Mouse (Mus musculus): ENCODE measurements at regions not wholly inside any gene's neighbourhood (a gene's known extent, or its start where the extent isn't known, plus 50 kb on each side); places are given as distances from the start of the nearest gene placed in this dataset.

DNA sequence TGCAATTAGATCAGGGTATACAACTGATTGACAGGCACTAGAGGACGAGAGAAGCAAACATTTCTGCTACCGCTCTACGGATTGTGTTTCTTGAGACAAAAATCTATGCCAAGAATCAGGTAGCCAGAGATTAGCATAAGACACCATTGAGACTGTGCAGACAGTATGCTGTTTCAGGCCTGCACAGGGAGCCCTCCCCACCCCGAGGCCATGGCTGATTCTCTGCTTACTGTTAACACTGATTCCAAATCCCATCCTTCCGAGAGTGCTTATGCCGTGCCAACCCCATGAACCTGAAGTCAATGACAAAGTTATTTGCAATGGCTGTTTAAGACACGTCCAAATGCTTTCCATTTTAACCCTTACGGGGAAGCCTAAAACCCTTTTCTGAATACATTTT is 78.8 kb downstream of the Rps12 start:
- H3K4me3 ChIP-seq (ENCODE audit: low read depth, low read length): no peak overlapping the region
- no peak overlapping the region for H3K4me2 ChIP-seq (ENCODE audit: low read depth, severe bottlenecking)
- H3K36me3 ChIP-seq (ENCODE audit: control insufficient read depth, insufficient read depth, low read length): no peaks in the 10 kb centered on the region
- no peak for DNase-seq (ENCODE audit: low spot score)
- no peak overlapping the region for H3K9ac ChIP-seq (ENCODE audit: low read length)
- no peaks in the 10 kb centered on the region for H3K9me3 ChIP-seq (ENCODE audit: control insufficient read depth, low read length)
- H3K27me3 ChIP-seq (ENCODE audit: control insufficient read depth, insufficient read depth, low read length): no peaks in the 10 kb centered on the region
- peaks cover 16% of the 10 kb centered on the region; the same call in 1 of the 2 replicates for H3K4me1 ChIP-seq (ENCODE audit: control insufficient read depth, insufficient read depth, low read length)
- 89% methylated on average over 8 of the region's 8 CpGs for WGBS
- no peak overlapping the region for H3K27ac ChIP-seq (replicated peaks; ENCODE audit: low read depth, low read length)
- ATAC-seq (ENCODE audit: insufficient number of reproducible peaks, low FRiP score, low TSS enrichment, low read depth): no peak

DNA sequence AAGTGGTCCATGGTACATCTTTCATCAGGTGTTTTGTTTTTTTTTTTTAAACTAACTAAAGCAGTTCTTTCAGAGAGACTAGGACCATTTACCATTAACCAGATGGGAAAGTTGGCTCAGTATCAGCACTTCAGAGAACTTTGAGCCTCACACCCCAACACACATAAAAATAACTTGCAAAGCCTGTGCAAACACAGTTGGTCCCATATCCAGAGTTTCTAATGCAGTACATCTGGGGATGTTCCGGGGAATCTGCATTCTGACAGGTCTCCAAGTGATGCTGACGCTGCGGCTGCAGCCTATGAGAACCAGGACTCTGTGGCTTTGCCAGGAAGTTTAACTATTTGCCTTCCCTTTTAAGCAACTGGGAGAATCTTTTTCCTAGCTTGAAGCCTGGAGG is 79.9 kb downstream of the Rps12 start:
- H3K4me2 ChIP-seq (ENCODE audit: low read depth, severe bottlenecking): no peak overlapping the region
- H3K9ac ChIP-seq (ENCODE audit: low read length): no peak overlapping the region
- H3K4me1 ChIP-seq (ENCODE audit: control insufficient read depth, insufficient read depth, low read length): peaks cover 10% of the 10 kb centered on the region; the same call in 1 of the 2 replicates
- 63% methylated on average over 3 of the region's 3 CpGs for WGBS
- ATAC-seq (ENCODE audit: insufficient number of reproducible peaks, low FRiP score, low TSS enrichment, low read depth) (no peak), DNase-seq (ENCODE audit: low spot score) (no peak)
- H3K27ac ChIP-seq (replicated peaks; ENCODE audit: low read depth, low read length): no peak overlapping the region
- H3K36me3 ChIP-seq (ENCODE audit: control insufficient read depth, insufficient read depth, low read length): no peaks in the 10 kb centered on the region
- H3K9me3 ChIP-seq (ENCODE audit: control insufficient read depth, low read length): no peaks in the 10 kb centered on the region
- H3K4me3 ChIP-seq (ENCODE audit: low read depth, low read length): no peak overlapping the region
- H3K27me3 ChIP-seq (ENCODE audit: control insufficient read depth, insufficient read depth, low read length): no peaks in the 10 kb centered on the region

DNA sequence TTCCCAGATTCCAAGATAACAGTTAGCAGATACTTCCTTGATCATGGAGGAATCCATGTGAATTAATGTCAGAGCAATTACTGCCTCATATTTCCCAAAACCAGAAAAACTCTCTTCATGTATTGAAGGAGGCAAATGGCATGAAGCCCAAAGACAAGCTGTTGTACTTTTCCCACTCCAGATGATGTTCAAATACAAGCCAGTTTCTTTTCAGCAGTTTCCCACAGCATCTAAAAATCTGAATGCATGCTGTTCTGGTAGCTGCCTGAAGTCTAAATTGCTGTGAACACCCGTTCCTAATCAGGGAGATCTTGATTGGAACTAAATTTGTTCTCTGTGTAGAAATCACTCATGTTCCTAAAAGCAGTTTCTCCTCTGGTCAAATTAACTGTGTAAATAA is 83.0 kb downstream of the Rps12 start:
- 49% methylated on average over 1 of the region's 1 CpGs for WGBS
- no peak overlapping the region for H3K27ac ChIP-seq (replicated peaks; ENCODE audit: low read depth, low read length)
- DNase-seq (ENCODE audit: low spot score): no peak
- no peaks in the 10 kb centered on the region for H3K27me3 ChIP-seq (ENCODE audit: control insufficient read depth, insufficient read depth, low read length)
- H3K4me3 ChIP-seq (ENCODE audit: low read depth, low read length): no peak overlapping the region
- no peak overlapping the region for H3K4me2 ChIP-seq (ENCODE audit: low read depth, severe bottlenecking)
- no peaks in the 10 kb centered on the region for H3K36me3 ChIP-seq (ENCODE audit: control insufficient read depth, insufficient read depth, low read length)
- H3K9me3 ChIP-seq (ENCODE audit: control insufficient read depth, low read length): no peaks in the 10 kb centered on the region
- H3K9ac ChIP-seq (ENCODE audit: low read length): no peak overlapping the region
- ATAC-seq (ENCODE audit: insufficient number of reproducible peaks, low FRiP score, low TSS enrichment, low read depth): no peak
- H3K4me1 ChIP-seq (ENCODE audit: control insufficient read depth, insufficient read depth, low read length): no peaks in the 10 kb centered on the region

DNA sequence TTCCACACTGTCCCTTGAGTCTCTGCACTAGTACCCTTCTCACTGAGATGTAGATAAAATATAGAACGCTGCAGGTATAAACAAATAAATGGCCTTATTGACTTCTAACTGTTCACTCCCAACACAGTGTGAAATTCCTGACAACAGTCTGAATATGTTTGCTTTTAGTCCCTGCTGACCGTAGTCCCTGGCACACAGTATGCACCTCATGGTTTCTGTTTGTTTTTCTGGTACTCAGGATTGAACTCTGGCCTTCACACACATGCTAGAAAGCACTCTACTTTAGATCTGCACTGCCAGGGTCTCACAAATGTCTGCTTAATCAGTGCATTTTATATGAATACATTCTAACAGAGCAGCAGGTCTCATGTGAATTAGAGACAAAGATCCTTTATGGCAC is 95.8 kb downstream of the Rps12 start:
- DNase-seq (ENCODE audit: low spot score) (no peak), ATAC-seq (ENCODE audit: insufficient number of reproducible peaks, low FRiP score, low TSS enrichment, low read depth) (no peak)
- H3K27me3 ChIP-seq (ENCODE audit: control insufficient read depth, insufficient read depth, low read length): no peaks in the 10 kb centered on the region
- H3K9me3 ChIP-seq (ENCODE audit: control insufficient read depth, low read length): no peaks in the 10 kb centered on the region
- 85% methylated on average over 2 of the region's 2 CpGs for WGBS
- H3K4me3 ChIP-seq (ENCODE audit: low read depth, low read length): no peak overlapping the region
- no peak overlapping the region for H3K27ac ChIP-seq (replicated peaks; ENCODE audit: low read depth, low read length)
- H3K4me1 ChIP-seq (ENCODE audit: control insufficient read depth, insufficient read depth, low read length): no peaks in the 10 kb centered on the region
- H3K36me3 ChIP-seq (ENCODE audit: control insufficient read depth, insufficient read depth, low read length): no peaks in the 10 kb centered on the region
- H3K4me2 ChIP-seq (ENCODE audit: low read depth, severe bottlenecking): no peak overlapping the region
- no peak overlapping the region for H3K9ac ChIP-seq (ENCODE audit: low read length)

DNA sequence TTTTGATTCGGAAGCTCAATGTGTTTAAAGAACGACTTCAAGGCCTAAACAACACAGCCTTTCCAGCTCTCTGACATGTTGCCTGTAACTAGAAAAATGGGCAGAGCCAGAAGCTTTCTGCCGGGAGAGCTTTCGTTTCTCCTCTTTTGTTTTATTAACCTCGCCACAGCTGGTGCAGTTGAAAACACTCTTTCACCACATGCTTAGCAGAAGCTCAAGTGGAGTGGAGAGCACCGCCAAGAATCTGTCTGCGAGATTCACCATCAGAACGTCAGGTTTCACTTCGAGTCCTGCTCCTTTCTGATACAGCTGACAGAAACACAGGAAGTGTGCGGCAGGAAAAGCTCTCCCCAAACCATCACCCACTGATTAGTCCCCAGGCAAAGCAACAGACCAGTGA is 100.1 kb downstream of the Rps12 start:
- no peaks in the 10 kb centered on the region for H3K9me3 ChIP-seq (ENCODE audit: control insufficient read depth, low read length)
- DNase-seq (ENCODE audit: low spot score): no peak
- WGBS: 78% methylated on average over 10 of the region's 10 CpGs
- H3K4me2 ChIP-seq (ENCODE audit: low read depth, severe bottlenecking): no peak overlapping the region
- no peak for ATAC-seq (ENCODE audit: insufficient number of reproducible peaks, low FRiP score, low TSS enrichment, low read depth)
- no peaks in the 10 kb centered on the region for H3K4me1 ChIP-seq (ENCODE audit: control insufficient read depth, insufficient read depth, low read length)
- no peaks in the 10 kb centered on the region for H3K27me3 ChIP-seq (ENCODE audit: control insufficient read depth, insufficient read depth, low read length)
- no peak overlapping the region for H3K9ac ChIP-seq (ENCODE audit: low read length)
- H3K4me3 ChIP-seq (ENCODE audit: low read depth, low read length): no peak overlapping the region
- no peak overlapping the region for H3K27ac ChIP-seq (replicated peaks; ENCODE audit: low read depth, low read length)
- H3K36me3 ChIP-seq (ENCODE audit: control insufficient read depth, insufficient read depth, low read length): no peaks in the 10 kb centered on the region

DNA sequence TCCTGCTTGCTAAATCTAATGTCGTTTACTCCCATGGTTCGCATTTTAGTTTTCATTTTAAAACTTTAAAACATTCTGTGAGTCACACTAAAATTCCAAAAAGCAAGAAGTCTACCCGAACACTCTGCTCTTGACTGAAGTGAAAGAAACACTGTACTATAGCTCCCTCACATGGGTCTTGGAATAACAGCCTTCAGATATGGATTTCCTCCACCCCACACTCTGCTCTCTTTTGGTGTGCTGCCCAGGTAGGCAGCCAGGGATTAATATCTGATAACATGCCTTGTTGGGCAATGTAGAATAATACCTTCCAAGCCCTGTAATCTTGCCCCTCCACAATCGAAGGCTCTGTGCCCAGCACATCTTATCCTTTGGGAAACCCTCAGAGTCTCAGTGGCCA is 104.0 kb downstream of the Rps12 start:
- no peaks in the 10 kb centered on the region for H3K36me3 ChIP-seq (ENCODE audit: control insufficient read depth, insufficient read depth, low read length)
- no peak for ATAC-seq (ENCODE audit: insufficient number of reproducible peaks, low FRiP score, low TSS enrichment, low read depth)
- no peaks in the 10 kb centered on the region for H3K27me3 ChIP-seq (ENCODE audit: control insufficient read depth, insufficient read depth, low read length)
- H3K9me3 ChIP-seq (ENCODE audit: control insufficient read depth, low read length): no peaks in the 10 kb centered on the region
- no peaks in the 10 kb centered on the region for H3K4me1 ChIP-seq (ENCODE audit: control insufficient read depth, insufficient read depth, low read length)
- H3K27ac ChIP-seq (replicated peaks; ENCODE audit: low read depth, low read length): no peak overlapping the region
- no peak overlapping the region for H3K4me2 ChIP-seq (ENCODE audit: low read depth, severe bottlenecking)
- WGBS: 89% methylated on average over 4 of the region's 4 CpGs
- H3K9ac ChIP-seq (ENCODE audit: low read length): no peak overlapping the region
- no peak overlapping the region for H3K4me3 ChIP-seq (ENCODE audit: low read depth, low read length)
- DNase-seq (ENCODE audit: low spot score): no peak

DNA sequence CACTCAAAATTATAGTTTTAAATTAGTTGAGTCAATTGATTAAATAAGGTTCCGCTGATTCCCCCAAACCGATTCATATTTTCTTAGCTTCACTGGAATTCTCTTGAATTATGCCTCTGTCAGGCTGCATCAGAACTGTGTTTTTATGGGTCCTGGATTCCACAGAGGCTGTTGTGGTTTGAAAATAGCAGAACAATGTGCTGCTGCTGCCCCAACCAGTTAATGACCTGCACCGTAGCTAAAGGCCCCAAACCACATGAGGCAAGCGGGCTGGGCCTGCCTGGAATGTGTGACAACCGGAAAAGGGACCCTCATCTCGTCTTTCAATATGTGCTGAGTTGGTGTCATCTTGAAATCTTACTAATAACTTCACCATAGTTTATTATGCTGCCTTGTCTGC is 111.2 kb downstream of the Rps12 start:
- H3K4me3 ChIP-seq (ENCODE audit: low read depth, low read length): no peak overlapping the region
- peak; percentile 34 for DNase-seq (ENCODE audit: low spot score)
- no peaks in the 10 kb centered on the region for H3K9me3 ChIP-seq (ENCODE audit: control insufficient read depth, low read length)
- H3K36me3 ChIP-seq (ENCODE audit: control insufficient read depth, insufficient read depth, low read length): no peaks in the 10 kb centered on the region
- 45% methylated on average over 6 of the region's 6 CpGs for WGBS
- H3K9ac ChIP-seq (ENCODE audit: low read length): no peak overlapping the region
- no peak overlapping the region for H3K4me2 ChIP-seq (ENCODE audit: low read depth, severe bottlenecking)
- peaks cover 11% of the 10 kb centered on the region for H3K4me1 ChIP-seq (ENCODE audit: control insufficient read depth, insufficient read depth, low read length)
- no peak for ATAC-seq (ENCODE audit: insufficient number of reproducible peaks, low FRiP score, low TSS enrichment, low read depth)
- no peak overlapping the region for H3K27ac ChIP-seq (replicated peaks; ENCODE audit: low read depth, low read length)
- H3K27me3 ChIP-seq (ENCODE audit: control insufficient read depth, insufficient read depth, low read length): no peaks in the 10 kb centered on the region

DNA sequence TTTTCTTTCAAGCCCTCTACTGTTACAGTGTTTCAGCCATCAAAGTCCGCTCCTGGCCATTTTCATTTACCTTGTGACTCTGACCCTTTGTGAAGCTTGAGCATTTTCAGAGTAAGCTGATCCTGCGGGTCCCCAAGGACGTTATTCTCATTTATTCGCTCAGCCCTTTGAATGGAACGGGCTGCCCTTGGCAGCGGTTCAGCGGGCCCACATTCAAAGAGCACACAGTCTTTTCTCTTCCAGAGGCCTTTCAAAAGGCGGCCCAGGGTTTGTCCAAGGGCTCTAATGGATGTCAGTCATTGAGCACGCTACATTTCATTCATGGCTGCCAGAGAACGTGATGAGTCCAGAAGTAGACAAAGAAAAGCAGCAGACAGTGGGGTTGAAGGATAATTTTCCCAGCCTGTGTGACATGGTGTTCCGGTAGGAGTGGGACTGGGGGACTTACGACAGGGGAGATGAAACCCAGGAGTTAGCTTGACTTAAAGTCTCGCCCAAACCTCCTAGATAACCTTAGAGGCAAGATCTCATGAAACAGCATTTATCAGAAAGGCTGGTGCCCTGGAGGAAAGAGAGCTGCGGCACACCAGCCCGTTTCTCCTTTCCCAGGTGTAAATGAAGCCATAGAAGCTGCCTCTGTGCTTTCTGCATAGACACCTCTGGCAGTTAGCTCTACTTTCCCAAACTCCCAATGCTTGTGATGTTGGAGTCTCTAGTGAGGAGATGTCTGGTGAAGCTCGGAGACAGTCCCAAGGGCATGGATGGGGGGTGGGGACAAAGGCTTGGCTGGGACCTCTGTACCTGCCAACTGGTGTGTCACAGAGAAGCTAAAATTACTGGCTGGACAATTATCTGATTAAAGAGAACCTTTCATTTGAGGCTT is 112.2 kb downstream of the Rps12 start:
- 71% methylated on average over 16 of the region's 16 CpGs for WGBS

DNA sequence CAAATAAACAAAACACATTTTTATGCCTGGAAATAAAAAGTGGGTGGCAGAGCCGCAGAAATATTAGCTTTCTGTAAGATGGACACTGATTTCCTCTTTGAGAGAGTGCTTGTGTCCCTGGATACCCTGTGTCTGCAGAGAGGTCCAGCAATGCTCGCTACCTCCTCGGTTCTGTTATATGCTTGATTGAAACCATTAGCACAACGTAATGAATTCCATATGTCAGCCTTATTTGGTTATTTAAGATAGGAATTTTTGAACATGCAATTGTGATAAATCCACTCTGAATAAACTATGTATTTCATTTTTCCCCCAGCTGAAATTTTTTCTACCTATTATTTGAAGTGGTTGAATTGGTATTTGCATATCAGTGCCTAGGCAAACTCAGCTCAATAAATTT is 114.8 kb downstream of the Rps12 start:
- Histone ChIP-seq H3K4me3 (ENCODE audit: low read depth, low read length) (no peak overlapping the region), H3K36me3 (ENCODE audit: control insufficient read depth, insufficient read depth, low read length) (no peaks in the 10 kb centered on the region), H3K27me3 (ENCODE audit: control insufficient read depth, insufficient read depth, low read length) (no peaks in the 10 kb centered on the region), H3K9ac (ENCODE audit: low read length) (no peak overlapping the region), H3K9me3 (ENCODE audit: control insufficient read depth, low read length) (no peaks in the 10 kb centered on the region), H3K4me2 (ENCODE audit: low read depth, severe bottlenecking) (no peak overlapping the region), H3K27ac (replicated peaks; ENCODE audit: low read depth, low read length) (no peak overlapping the region), H3K4me1 (ENCODE audit: control insufficient read depth, insufficient read depth, low read length) (peaks cover 11% of the 10 kb centered on the region)
- ATAC-seq (ENCODE audit: insufficient number of reproducible peaks, low FRiP score, low TSS enrichment, low read depth): no peak
- 34% methylated on average over 4 of the region's 4 CpGs for WGBS
- no peak for DNase-seq (ENCODE audit: low spot score)

More for the DNA sequence above, 112.2 kb downstream of the Rps12 start:
- peak; percentile 27 for DNase-seq (ENCODE audit: low spot score)
- Histone ChIP-seq H3K27ac (replicated peaks; ENCODE audit: low read depth, low read length) (peak overlapping the region; percentile 65; the same call in 1 of the 2 replicates), H3K4me2 (ENCODE audit: low read depth, severe bottlenecking) (no peak overlapping the region), H3K4me1 (ENCODE audit: control insufficient read depth, insufficient read depth, low read length) (peaks cover 11% of the 10 kb centered on the region), H3K9ac (ENCODE audit: low read length) (no peak overlapping the region), H3K27me3 (ENCODE audit: control insufficient read depth, insufficient read depth, low read length) (no peaks in the 10 kb centered on the region), H3K4me3 (ENCODE audit: low read depth, low read length) (no peak overlapping the region), H3K9me3 (ENCODE audit: control insufficient read depth, low read length) (no peaks in the 10 kb centered on the region), H3K36me3 (ENCODE audit: control insufficient read depth, insufficient read depth, low read length) (no peaks in the 10 kb centered on the region)
- no peak for ATAC-seq (ENCODE audit: insufficient number of reproducible peaks, low FRiP score, low TSS enrichment, low read depth)

Data from limb, embryonic 11.5 days (tissue).